Mouse (Mus musculus): ENCODE results near the gene Ube2d2b.
A peak's percentile ranks its signal among the peaks of the same experiment; 100 is the strongest.

GRCm38 (mm10) chr5:107793927-107794326 is 36.0 kb upstream of the Ube2d2b start:
- TF ChIP-seq CTCF (IDR thresholded peaks at IDR 0.05) (peak; percentile 61), EP300 (IDR thresholded peaks at IDR 0.05; ENCODE audit: insufficient read depth, low read depth, low read length) (no peak), POLR2A (IDR thresholded peaks at IDR 0.05; ENCODE audit: insufficient read depth, low read depth, low read length) (no peak)
